Mouse (Mus musculus) CH12.LX (cell line): ENCODE results near the gene Vps53. TPM values are rescaled to one million over a fixed set of nuclear protein-coding genes. Genes with fewer than 3 reads are reported as not detected.
A peak's percentile ranks its signal among the peaks of the same experiment; 100 is the strongest.

Experiments used
- DNase-seq: peaks from one replicate; pipeline ENCODE4 v3.0.0-alpha.2; 2013; ENCODE audit errors: extremely low read depth
- H3K27ac ChIP-seq: 2 replicates; pipeline ENCODE4 v1.5.1; 2012; ENCODE audit warnings: low read depth, mild to moderate bottlenecking, control low read depth, moderate library complexity; ENCODE audit not compliant: insufficient read depth
- H3K27me3 ChIP-seq: replicated peaks from 2 replicates; pipeline ENCODE3; 2012; ENCODE audit warnings: inconsistent platforms
- H3K36me3 ChIP-seq, 2 experiments: replicated peaks in 1 of 2; 2 replicates each; pipeline versions ENCODE3 to v1.6.1; 2012; ENCODE audit warnings: inconsistent platforms in 1 of 2, low read length in 1 of 2, mild to moderate bottlenecking in 1 of 2, mixed read lengths in 1 of 2, moderate library complexity in 1 of 2; ENCODE audit not compliant: control insufficient read depth in 1 of 2, insufficient read depth in 1 of 2
- H3K4me1 ChIP-seq, 2 experiments: 2 replicates each; pipeline ENCODE4 v1.6.1; 2012; ENCODE audit warnings: inconsistent platforms in 1 of 2, moderate library complexity in 1 of 2; ENCODE audit not compliant: insufficient read depth in 2 of 2, control insufficient read depth in 1 of 2
- H3K4me2 ChIP-seq: 2 replicates; pipeline ENCODE4 v1.6.1; 2012; ENCODE audit warnings: low read depth, mild to moderate bottlenecking, control low read depth; ENCODE audit not compliant: poor library complexity, insufficient read depth, severe bottlenecking
- H3K4me3 ChIP-seq, 3 experiments: fragments of 150-350 bp in 1 of 3; sonication (generic) in 1 of 3; replicated peaks in 1 of 3; 2 replicates each; pipeline versions ENCODE3 to v1.5.1; 2011 to 2012; ENCODE audit warnings: low read depth in 2 of 3, low read length in 2 of 3, mild to moderate bottlenecking in 2 of 3, moderate library complexity in 2 of 3, control low read depth in 1 of 3, improper control_type of control experiment in 1 of 3, inconsistent platforms in 1 of 3, mixed read lengths in 1 of 3; ENCODE audit not compliant: poor library complexity in 1 of 3
- H3K79me2 ChIP-seq: replicated peaks from 2 replicates; pipeline ENCODE4 v1.6.1; 2012; ENCODE audit warnings: mild to moderate bottlenecking, moderate library complexity; ENCODE audit not compliant: control insufficient read depth, poor library complexity, insufficient read depth, severe bottlenecking; ENCODE audit errors: extremely low read depth
- H3K9ac ChIP-seq: 2 replicates; pipeline ENCODE4 v1.6.1; 2012; ENCODE audit warnings: low read depth, mild to moderate bottlenecking, control low read depth, moderate library complexity; ENCODE audit not compliant: insufficient read depth
- H3K9me3 ChIP-seq: replicated peaks from 2 replicates; pipeline ENCODE3; 2012; ENCODE audit warnings: low read length, inconsistent platforms, mixed read lengths
- BHLHE40 ChIP-seq: IDR thresholded peaks from 2 replicates; pipeline ENCODE4 v1.6.1; 2011; ENCODE audit warnings: mild to moderate bottlenecking, low read depth, low read length, improper control_type of control experiment
- CHD2 ChIP-seq: IDR thresholded peaks from 2 replicates; pipeline ENCODE4 v1.6.1; 2011; ENCODE audit warnings: low read length, improper control_type of control experiment
- ELF1 ChIP-seq: IDR thresholded peaks from 2 replicates; pipeline ENCODE4 v1.6.1; 2014; ENCODE audit warnings: low read depth, mild to moderate bottlenecking, inconsistent platforms, low read length, improper control_type of control experiment
- GABPA ChIP-seq: IDR thresholded peaks from 2 replicates; pipeline ENCODE4 v1.6.1; 2012; ENCODE audit warnings: low read depth, low read length, improper control_type of control experiment, inconsistent platforms; ENCODE audit not compliant: insufficient replicate concordance
- IRF4 ChIP-seq: IDR thresholded peaks from 2 replicates; pipeline ENCODE4 v1.6.1; 2014; ENCODE audit warnings: low read depth, mild to moderate bottlenecking, inconsistent platforms, low read length, improper control_type of control experiment
- JUN ChIP-seq: IDR thresholded peaks from 2 replicates; pipeline ENCODE4 v1.6.1; 2011; ENCODE audit warnings: low read depth, mild to moderate bottlenecking, low read length, improper control_type of control experiment, moderate library complexity; ENCODE audit not compliant: insufficient read depth
- MAX ChIP-seq: IDR thresholded peaks from 2 replicates; pipeline ENCODE4 v1.6.1; 2011; ENCODE audit warnings: low read length, improper control_type of control experiment
- MAZ ChIP-seq: IDR thresholded peaks from 2 replicates; pipeline ENCODE4 v1.6.1; 2012; ENCODE audit warnings: low read depth, mild to moderate bottlenecking, inconsistent platforms, low read length, improper control_type of control experiment, moderate library complexity
- MXI1 ChIP-seq: IDR thresholded peaks from 2 replicates; pipeline ENCODE4 v1.6.1; 2011; ENCODE audit warnings: mild to moderate bottlenecking, low read depth, low read length, improper control_type of control experiment
- MYC ChIP-seq: IDR thresholded peaks from 2 replicates; pipeline ENCODE4 v1.6.1; 2011; ENCODE audit warnings: low read depth, mild to moderate bottlenecking, improper control_type of control experiment, low read length
- NELFE ChIP-seq: IDR thresholded peaks from 2 replicates; pipeline ENCODE4 v1.6.1; 2011; ENCODE audit warnings: low read depth, low read length, improper control_type of control experiment
- POLR2AphosphoS2 ChIP-seq: IDR thresholded peaks from 2 replicates; pipeline ENCODE4 v1.6.1; 2011; ENCODE audit warnings: low read depth, low read length, improper control_type of control experiment
- SIN3A ChIP-seq: IDR thresholded peaks from 2 replicates; pipeline ENCODE4 v1.6.1; 2012; ENCODE audit warnings: low read length, improper control_type of control experiment, inconsistent platforms
- TCF12 ChIP-seq: IDR thresholded peaks from 2 replicates; pipeline ENCODE4 v1.6.1; 2014; ENCODE audit warnings: low read depth, mild to moderate bottlenecking, inconsistent platforms, low read length, improper control_type of control experiment
- UBTF ChIP-seq: IDR thresholded peaks from 2 replicates; pipeline ENCODE4 v1.6.1; 2012; ENCODE audit warnings: low read depth, mild to moderate bottlenecking, inconsistent platforms, low read length, improper control_type of control experiment, moderate library complexity
- USF1 ChIP-seq: IDR thresholded peaks from 2 replicates; pipeline ENCODE4 v1.6.1; 2014; ENCODE audit warnings: low read depth, mild to moderate bottlenecking, inconsistent platforms, low read length, improper control_type of control experiment
- ZKSCAN1 ChIP-seq: IDR thresholded peaks from 2 replicates; pipeline ENCODE4 v1.6.1; 2012; ENCODE audit warnings: low read depth, inconsistent platforms, low read length, improper control_type of control experiment, borderline replicate concordance
- ZMIZ1 ChIP-seq: IDR thresholded peaks from 2 replicates; pipeline ENCODE4 v1.6.1; 2012; ENCODE audit warnings: low read depth, mild to moderate bottlenecking, inconsistent platforms, low read length, improper control_type of control experiment
- ZNF384 ChIP-seq: IDR thresholded peaks from 2 replicates; pipeline ENCODE4 v1.6.1; 2012; ENCODE audit warnings: low read depth, low read length, improper control_type of control experiment, inconsistent platforms
- dilution Hi-C: fragments of 300-500 bp; cut with MboI; formaldehyde crosslinking; loops from 2 replicates; pipeline ENCODE4 v1.14.3; 2020; ENCODE audit warnings: low sequenced_read_pairs; ENCODE audit not compliant: extremely low pct_unique_long_range_greater_than_20kb, extremely low pct_ligation_motif_present
- in situ Hi-C: fragments of 300-500 bp; cut with MboI; formaldehyde crosslinking; loops from 3 replicates; pipeline ENCODE4 v1.14.3; 2019; ENCODE audit warnings: low sequenced_read_pairs, low pct_ligation_motif_present, low pct_unique_long_range_greater_than_20kb, mixed read lengths
- polyA plus RNA-seq: library from polyadenylated mRNA; unstranded; fragments of >175 nt; gene quantifications from 2 replicates; pipeline ENCODE4 v1.2.1, GENCODE M21; 2012; ENCODE audit warnings: low read depth; ENCODE audit not compliant: insufficient read length
- total RNA-seq, 2 experiments: library from RNA; depleted of rRNA; stranded (reverse); fragments of 300-350 nt in 1 of 2; fragments of >200 nt in 1 of 2; gene quantifications; 2 replicates each; pipeline ENCODE4 v1.2.3; 2012 to 2014

Vps53 gene
- total and polyA plus RNA-seq, 3 experiments: 56.1 to 70.7 (median 62.2) TPM

DNA sequence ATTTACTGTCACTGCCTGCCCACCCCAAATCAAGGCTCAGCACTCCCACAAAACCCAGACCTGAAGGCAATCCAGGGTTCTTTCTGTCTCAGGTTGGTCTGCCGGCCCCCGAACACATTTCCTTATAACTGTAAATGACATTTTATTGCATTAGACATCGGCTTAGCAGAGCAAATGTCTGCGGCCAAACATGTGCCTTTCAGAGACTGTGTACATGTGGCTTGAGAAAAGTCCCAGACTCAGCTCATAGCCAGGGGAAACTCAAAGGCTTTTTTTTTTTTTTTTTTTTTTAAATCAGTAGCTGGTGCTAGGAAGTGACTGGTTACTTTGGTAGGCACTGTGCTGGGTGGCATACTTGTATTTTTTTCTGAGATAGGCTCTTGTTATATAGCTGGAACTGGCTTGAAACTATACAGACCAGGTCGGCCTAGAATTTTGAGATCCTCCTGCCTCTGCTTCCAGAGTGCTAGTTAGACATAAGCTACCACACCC lies 36.6 kb upstream of the Vps53 start:
- H3K27ac ChIP-seq: no peak overlapping the region
- TF ChIP-seq POLR2AphosphoS2: 0 out of 2 replicates have a peak, but pooled peaks have one; percentile 5
- peak; percentile 18; the same call in 1 of the 2 replicates for TF ChIP-seq SIN3A
- peak; percentile 88 for TF ChIP-seq ZNF384
- no peak for TF ChIP-seq NELFE
- peak; percentile 88; the same call in 1 of the 2 replicates for TF ChIP-seq MYC
- peak; percentile 39 for TF ChIP-seq MXI1
- TF ChIP-seq MAX: peak; percentile 84
- TF ChIP-seq BHLHE40: no peak
- TF ChIP-seq IRF4: 0 out of 2 replicates have a peak, but pooled peaks have one; percentile 10
- TF ChIP-seq, all 38 proteins: peak for 7
- peaks cover 20% of the 10 kb centered on the region for H3K79me2 ChIP-seq
- H3K4me2 ChIP-seq: peak overlapping the region; percentile 47
- H3K4me1 ChIP-seq: peaks cover 3 to 28% of the 10 kb centered on the region in 2 experiments; a peak in 3 of 4 replicates
- peak overlapping the region; percentile 86 for H3K9ac ChIP-seq
- peak overlapping the region; percentile 74 to 97 (median 78) for H3K4me3 ChIP-seq
- H3K9me3 ChIP-seq: no peaks in the 10 kb centered on the region
- in situ Hi-C loops: no loop called here
- no peaks in the 10 kb centered on the region for H3K27me3 ChIP-seq
- H3K36me3 ChIP-seq: peaks cover 41 to 68% of the 10 kb centered on the region in 2 experiments
- dilution Hi-C loops: no loop called here
- DNase-seq: peak; percentile 39

GRCm38 (mm10) chr11:76215011-76215410 lies 35.6 kb upstream of the Vps53 start:
- DNase-seq: peak; percentile 17
- H3K4me1 ChIP-seq: peaks cover 3 to 28% of the 10 kb centered on the region in 2 experiments; a peak in 3 of 4 replicates
- dilution Hi-C loops: no loop called here
- H3K36me3 ChIP-seq: peaks cover 45 to 67% of the 10 kb centered on the region in 2 experiments
- H3K27me3 ChIP-seq: no peaks in the 10 kb centered on the region
- H3K79me2 ChIP-seq: peaks cover 20% of the 10 kb centered on the region
- H3K9me3 ChIP-seq: no peaks in the 10 kb centered on the region
- H3K4me3 ChIP-seq: peak overlapping the region in 1 of 3 experiments; percentile 2
- no peak overlapping the region for H3K9ac ChIP-seq
- H3K4me2 ChIP-seq: no peak overlapping the region
- in situ Hi-C loops: no loop called here
- TF ChIP-seq GABPA (no peak), UBTF (no peak), MYC (no peak), MAZ (no peak), ZMIZ1 (no peak), POLR2AphosphoS2 (0 out of 2 replicates have a peak, but pooled peaks have one; percentile 51), ZKSCAN1 (no peak), ELF1 (no peak; the same call in 1 of the 2 replicates), USF1 (no peak), JUN (no peak), CHD2 (0 out of 2 replicates have a peak, but pooled peaks have one; percentile 20), TCF12 (no peak)
- no peak overlapping the region for H3K27ac ChIP-seq
